Mouse (Mus musculus) hindbrain, embryonic 13.5 days (tissue): ENCODE measurements around the gene Hoxd9. TPM values are rescaled to one million over a fixed set of nuclear protein-coding genes. Genes with fewer than 3 reads are reported as not detected.
A peak's percentile ranks its signal among the peaks of the same experiment; 100 is the strongest.

Experiments used
- ATAC-seq: fragments of 200-750 bp; cut with Nextera tagmentation; 2 replicates; pipeline ENCODE4 v1.8.0; 2017; ENCODE audit warnings: moderate TSS enrichment; ENCODE audit not compliant: low FRiP score
- H3K27ac ChIP-seq: fragments of 300-500 bp; sonication (generic); 2 replicates; pipeline ENCODE4 v1.5.1; 2015; ENCODE audit warnings: inconsistent platforms, mild to moderate bottlenecking, moderate library complexity
- H3K27me3 ChIP-seq: fragments of 300-500 bp; sonication (generic); 2 replicates; pipeline ENCODE4 v1.6.1; 2015; ENCODE audit warnings: mild to moderate bottlenecking, inconsistent platforms
- H3K36me3 ChIP-seq: fragments of 300-500 bp; sonication (generic); 2 replicates; pipeline ENCODE4 v1.6.1; 2015; ENCODE audit warnings: mild to moderate bottlenecking, inconsistent platforms
- H3K4me1 ChIP-seq: fragments of 300-500 bp; sonication (generic); replicated peaks from 2 replicates; pipeline ENCODE4 v1.6.1; 2015; ENCODE audit warnings: inconsistent platforms
- H3K4me2 ChIP-seq: fragments of 300-500 bp; sonication (generic); 2 replicates; pipeline ENCODE4 v1.6.1; 2015; ENCODE audit warnings: inconsistent platforms, mild to moderate bottlenecking, moderate library complexity
- H3K4me3 ChIP-seq: fragments of 300-500 bp; sonication (generic); 2 replicates; pipeline ENCODE4 v1.5.1; 2015; ENCODE audit warnings: mild to moderate bottlenecking, inconsistent platforms
- H3K9ac ChIP-seq: fragments of 300-500 bp; sonication (generic); 2 replicates; pipeline ENCODE4 v1.6.1; 2015; ENCODE audit warnings: mild to moderate bottlenecking, inconsistent platforms
- H3K9me3 ChIP-seq: fragments of 300-500 bp; sonication (generic); 2 replicates; pipeline ENCODE4 v1.6.1; 2016; ENCODE audit warnings: inconsistent platforms
- WGBS: fragments of 180-500 bp; shearing (Covaris S2); methylation state at CpG from one replicate; pipeline ENCODE4 v1.1.7; 2015; 5-methylcytosine and 5-hydroxymethylcytosine counted together
- polyA plus RNA-seq: library from polyadenylated mRNA; unstranded; fragments of >200 nt; fragmentation: Nextera tagmentation; extraction: Ambion mirVana; gene quantifications from 2 replicates; pipeline ENCODE4 v1.2.1, GENCODE M21; 2015

Gene Hoxd9
- polyA plus RNA-seq, 1 experiment from 2014 or later, result not detected

- Histone ChIP-seq H3K27ac (0 out of 2 replicates have a peak overlapping the region, but pooled peaks have one; percentile 23), H3K4me3 (peak overlapping the region; percentile 40), H3K9me3 (no peaks in the 10 kb centered on the region), H3K4me1 (peaks cover 10% of the 10 kb centered on the region), H3K9ac (peak overlapping the region; percentile 29; the same call in 1 of the 2 replicates), H3K36me3 (no peaks in the 10 kb centered on the region), H3K27me3 (peaks cover 97% of the 10 kb centered on the region), H3K4me2 (peak overlapping the region; percentile 59)
- WGBS, result 2% methylated on average over 14 of the region's 14 CpGs
- ATAC-seq, result 0 out of 2 replicates have a peak, but pooled peaks have one; percentile 61
These were observed 17.4 kb downstream of the Hoxd9 start for GRCm38 (mm10) chr2:74714881-74715280.

GRCm38 (mm10) chr2:74715504-74716241 lies 18.1 kb downstream of the Hoxd9 start:
- Histone ChIP-seq H3K9me3 (no peaks in the 10 kb centered on the region), H3K9ac (peak overlapping the region; percentile 58), H3K27me3 (peaks cover 97% of the 10 kb centered on the region), H3K4me3 (peak overlapping the region; percentile 40), H3K27ac (no peak overlapping the region), H3K36me3 (no peaks in the 10 kb centered on the region), H3K4me2 (peak overlapping the region; percentile 59), H3K4me1 (peaks cover 10% of the 10 kb centered on the region)
- WGBS, result 2% methylated on average over 26 of the region's 26 CpGs
- peak; percentile 85 for ATAC-seq

- ATAC-seq, result no peak
- 12% methylated on average over 2 of the region's 2 CpGs for WGBS
These were observed 22.9 kb downstream of the Hoxd9 start for GRCm38 (mm10) chr2:74720384-74720783.

GRCm38 (mm10) chr2:74720955-74721491 lies 23.5 kb downstream of the Hoxd9 start:
- no peaks in the 10 kb centered on the region for H3K9me3 ChIP-seq
- H3K4me3 ChIP-seq, result no peak overlapping the region
- H3K36me3 ChIP-seq, result no peaks in the 10 kb centered on the region
- no peak for ATAC-seq
- H3K4me1 ChIP-seq, result peaks cover 35% of the 10 kb centered on the region
- H3K4me2 ChIP-seq, result 0 out of 2 replicates have a peak overlapping the region, but pooled peaks have one; percentile 0
- peaks cover 98% of the 10 kb centered on the region for H3K27me3 ChIP-seq
- WGBS, result 4% methylated on average over 5 of the region's 5 CpGs
- H3K9ac ChIP-seq, result no peak overlapping the region
- 0 out of 2 replicates have a peak overlapping the region, but pooled peaks have one; percentile 2 for H3K27ac ChIP-seq

More at GRCm38 (mm10) chr2:74720384-74720783, 22.9 kb downstream of the Hoxd9 start:
- H3K4me3 ChIP-seq, result no peak overlapping the region
- H3K4me1 ChIP-seq, result peaks cover 30% of the 10 kb centered on the region
- H3K9me3 ChIP-seq, result no peaks in the 10 kb centered on the region
- H3K36me3 ChIP-seq, result no peaks in the 10 kb centered on the region
- peaks cover 99% of the 10 kb centered on the region for H3K27me3 ChIP-seq
- H3K9ac ChIP-seq, result no peak overlapping the region
- no peak overlapping the region for H3K27ac ChIP-seq
- no peak overlapping the region for H3K4me2 ChIP-seq

- no peak overlapping the region; the same call in 1 of the 2 replicates for H3K9ac ChIP-seq
- no peaks in the 10 kb centered on the region for H3K9me3 ChIP-seq
- H3K4me2 ChIP-seq, result peak overlapping the region; percentile 83
- no peak for ATAC-seq
- peaks cover 43% of the 10 kb centered on the region for H3K4me1 ChIP-seq
- 10% methylated on average over 6 of the region's 6 CpGs for WGBS
- H3K27ac ChIP-seq, result no peak overlapping the region
- 0 out of 2 replicates have a peak overlapping the region, but pooled peaks have one; percentile 9 for H3K4me3 ChIP-seq
- peaks cover 98% of the 10 kb centered on the region for H3K27me3 ChIP-seq
- H3K36me3 ChIP-seq, result no peaks in the 10 kb centered on the region
These were observed 24.4 kb downstream of the Hoxd9 start for GRCm38 (mm10) chr2:74721882-74722281.

GRCm38 (mm10) chr2:74722949-74723348 lies 25.4 kb downstream of the Hoxd9 start:
- no peaks in the 10 kb centered on the region for H3K36me3 ChIP-seq
- H3K27ac ChIP-seq, result peak overlapping the region; percentile 97
- peak overlapping the region; percentile 51; the same call in 1 of the 2 replicates for H3K9ac ChIP-seq
- peaks cover 98% of the 10 kb centered on the region for H3K27me3 ChIP-seq
- H3K9me3 ChIP-seq, result no peaks in the 10 kb centered on the region
- peak overlapping the region; percentile 83 for H3K4me2 ChIP-seq
- peaks cover 50% of the 10 kb centered on the region for H3K4me1 ChIP-seq
- H3K4me3 ChIP-seq, result peak overlapping the region; percentile 57
- no peak for ATAC-seq
- WGBS, result 5% methylated on average over 8 of the region's 8 CpGs

GRCm38 (mm10) chr2:74724244-74725015 lies 26.9 kb downstream of the Hoxd9 start:
- H3K9ac ChIP-seq, result peak overlapping the region; percentile 87
- H3K4me1 ChIP-seq, result peaks cover 55% of the 10 kb centered on the region
- H3K4me2 ChIP-seq, result peak overlapping the region; percentile 83
- peaks cover 99% of the 10 kb centered on the region for H3K27me3 ChIP-seq
- peak overlapping the region; percentile 97 for H3K27ac ChIP-seq
- H3K4me3 ChIP-seq, result peak overlapping the region; percentile 57
- no peak for ATAC-seq
- no peaks in the 10 kb centered on the region for H3K36me3 ChIP-seq
- WGBS, result 10% methylated on average over 7 of the region's 7 CpGs
- H3K9me3 ChIP-seq, result no peaks in the 10 kb centered on the region

GRCm38 (mm10) chr2:74725171-74725570 lies 27.6 kb downstream of the Hoxd9 start:
- ATAC-seq, result no peak
- H3K4me3 ChIP-seq, result peak overlapping the region; percentile 57
- peaks cover 96% of the 10 kb centered on the region for H3K27me3 ChIP-seq
- 2% methylated on average over 17 of the region's 17 CpGs for WGBS
- H3K36me3 ChIP-seq, result no peaks in the 10 kb centered on the region
- H3K4me1 ChIP-seq, result peaks cover 55% of the 10 kb centered on the region
- peak overlapping the region; percentile 87 for H3K9ac ChIP-seq
- no peaks in the 10 kb centered on the region for H3K9me3 ChIP-seq
- H3K27ac ChIP-seq, result peak overlapping the region; percentile 97
- peak overlapping the region; percentile 83 for H3K4me2 ChIP-seq

GRCm38 (mm10) chr2:74726551-74726950 lies 29.0 kb downstream of the Hoxd9 start, which contains the start of gene Gm28230:
Gm28230 (plus strand) TSS chr2:74726728.
- Histone ChIP-seq H3K4me3 (peak within 1 kb of the TSS; percentile 57), H3K27me3 (peaks cover 96% of the 10 kb centered on the region), H3K9me3 (no peaks in the 10 kb centered on the region), H3K4me2 (peak within 1 kb of the TSS; percentile 83), H3K4me1 (peaks cover 57% of the 10 kb centered on the region), H3K36me3 (no peaks in the 10 kb centered on the region), H3K9ac (peak within 1 kb of the TSS; percentile 87), H3K27ac (peak within 1 kb of the TSS; percentile 97)
- WGBS, result 5% methylated on average over 5 of the region's 5 CpGs
- peak; percentile 41; the same call in 1 of the 2 replicates for ATAC-seq

GRCm38 (mm10) chr2:74726973-74727639 lies 29.6 kb downstream of the Hoxd9 start:
- peak; percentile 34 for ATAC-seq
- peak overlapping the region; percentile 83 for H3K4me2 ChIP-seq
- peak overlapping the region; percentile 97 for H3K27ac ChIP-seq
- peak overlapping the region; percentile 87 for H3K9ac ChIP-seq
- peaks cover 60% of the 10 kb centered on the region for H3K4me1 ChIP-seq
- no peaks in the 10 kb centered on the region for H3K36me3 ChIP-seq
- H3K9me3 ChIP-seq, result no peaks in the 10 kb centered on the region
- H3K27me3 ChIP-seq, result peaks cover 95% of the 10 kb centered on the region
- H3K4me3 ChIP-seq, result peak overlapping the region; percentile 57
- WGBS, result under 1% methylated on average over 43 of the region's 43 CpGs

GRCm38 (mm10) chr2:74727640-74728302 lies 30.2 kb downstream of the Hoxd9 start:
- ATAC-seq, result peak; percentile 41; the same call in 1 of the 2 replicates
- Histone ChIP-seq H3K9ac (peak overlapping the region; percentile 87), H3K4me3 (peak overlapping the region; percentile 57), H3K9me3 (no peaks in the 10 kb centered on the region), H3K4me2 (peak overlapping the region; percentile 83), H3K4me1 (peaks cover 57% of the 10 kb centered on the region), H3K27me3 (peaks cover 95% of the 10 kb centered on the region), H3K27ac (peak overlapping the region; percentile 97), H3K36me3 (no peaks in the 10 kb centered on the region)
- 2% methylated on average over 25 of the region's 25 CpGs for WGBS
